Mouse (Mus musculus): Measurements from ENCODE around the gene Olfr385.
"Not testable (repeated sequence)": the region's sequence is repeated elsewhere in the genome, so short reads cannot be mapped to it uniquely, and the experiment has no call there.

The Olfr385 gene

GRCm38 (mm10) chr11:73592908-73593307 is at the start of gene Olfr385:
TSS of gene Olfr385 (minus strand) at chr11:73593008.
- DNase-seq (ENCODE audit: low spot score) = no peak

- DNase-seq (ENCODE audit: low spot score) = no peak
Observed at GRCm38 (mm10) chr11:73598294-73598693, 5.5 kb upstream of the Olfr385 start, which contains the start of gene Olfr384. TSS of gene Olfr384 (plus strand) at chr11:73598594.

GRCm38 (mm10) chr11:73583188-73583587 is 9.6 kb downstream of the Olfr385 start:
- DNase-seq (ENCODE audit: low spot score) = not testable (repeated sequence)

- no peak for DNase-seq (ENCODE audit: low spot score)
Observed at GRCm38 (mm10) chr11:73579871-73580270, 12.9 kb downstream of the Olfr385 start.

Data from ovary, postnatal 10 days (tissue).